10 mouse cellular contexts compared by ENCODE assay signal in genomic region chr11:78205361-78206206, GRCm38 (mm10). TPM values are rescaled to one million over a fixed set of nuclear protein-coding genes. Genes with fewer than 3 reads are reported as not detected.
DNase-seq lines count a peak whose midpoint lies in the region; ATAC-seq and TF ChIP-seq lines count a peak whose summit lies in the region.
"Had no signal": no experiment of that assay in that cellular context is flagged by ENCODE, and none has a peak within 500 bp of the region (broad histone marks: within the 10 kb centered on the region; RNA-seq: fewer than 3 reads in every experiment).

No protein-coding gene starts in this region.

- no peak overlapping the region for H3K9ac ChIP-seq in forebrain, embryonic 15.5 days (replicated peaks)
- no peak overlapping the region for H3K9ac ChIP-seq in hindbrain, postnatal 0 days (replicated peaks; ENCODE audit: low read length)
- H3K9ac ChIP-seq in neural tube, embryonic 11.5 days (ENCODE audit: low read length), result peak overlapping the region; percentile 61
- H3K9ac ChIP-seq: lung, embryonic 14.5 days had no signal

- no peak for ATAC-seq in forebrain, embryonic 15.5 days (replicated peaks)
- ATAC-seq in hindbrain, postnatal 0 days, result peak; percentile 30; the same call in 1 of the 2 replicates
- peak; percentile 71 for ATAC-seq in neural tube, embryonic 11.5 days (ENCODE audit: insufficient read depth, low FRiP score, low TSS enrichment)

- no peak for DNase-seq in forebrain, embryonic 10.5 days (ENCODE audit: extremely low spot score, low spot score)
- DNase-seq in embryonic facial prominence, embryonic 10.5 days (ENCODE audit: low spot score), result no peak
- no peak for DNase-seq in hindbrain, postnatal 0 days (ENCODE audit: low spot score)
- peak; percentile 57 for DNase-seq in neural tube, embryonic 11.5 days (ENCODE audit: low spot score)
- DNase-seq in cerebellum, postnatal 4 days (ENCODE audit: low spot score in 2 of 2), result no peak
- DNase-seq in right cerebral cortex, adult 2 months (ENCODE audit: low spot score in 2 of 2), result no peak
- no peak for DNase-seq in cerebellum, postnatal 14 days
- DNase-seq: lung, embryonic 14.5 days had no signal

- H3K9me3 ChIP-seq in forebrain, embryonic 10.5 days, result no peaks in the 10 kb centered on the region
- no peaks in the 10 kb centered on the region for H3K9me3 ChIP-seq in forebrain, embryonic 15.5 days
- H3K9me3 ChIP-seq in embryonic facial prominence, embryonic 10.5 days, result no peaks in the 10 kb centered on the region
- H3K9me3 ChIP-seq in hindbrain, postnatal 0 days (ENCODE audit: low read length), result no peaks in the 10 kb centered on the region
- no peaks in the 10 kb centered on the region for H3K9me3 ChIP-seq in neural tube, embryonic 11.5 days (ENCODE audit: control insufficient read depth, low read length)
- H3K9me3 ChIP-seq: megakaryocyte, embryonic 14.5 days had no signal

- no peak overlapping the region for H3K4me2 ChIP-seq in forebrain, embryonic 15.5 days (replicated peaks)
- H3K4me2 ChIP-seq in hindbrain, postnatal 0 days (ENCODE audit: low read depth, low read length), result no peak overlapping the region
- H3K4me2 ChIP-seq in neural tube, embryonic 11.5 days (ENCODE audit: low read depth), result peak overlapping the region; percentile 21; the same call in 1 of the 2 replicates
- H3K4me2 ChIP-seq: lung, embryonic 14.5 days had no signal

- WGBS in forebrain, embryonic 10.5 days, result 81% methylated on average over 13 of the region's 13 CpGs
- WGBS in forebrain, embryonic 15.5 days, result 67% methylated on average over 13 of the region's 13 CpGs
- 84% methylated on average over 13 of the region's 13 CpGs for WGBS in embryonic facial prominence, embryonic 10.5 days
- WGBS in hindbrain, postnatal 0 days, result 52% methylated on average over 13 of the region's 13 CpGs
- 44% methylated on average over 13 of the region's 13 CpGs for WGBS in neural tube, embryonic 11.5 days

- H3K36me3 ChIP-seq in forebrain, embryonic 10.5 days (replicated peaks), result peaks cover 78% of the 10 kb centered on the region
- H3K36me3 ChIP-seq in forebrain, embryonic 15.5 days, result peaks cover 50% of the 10 kb centered on the region
- H3K36me3 ChIP-seq in embryonic facial prominence, embryonic 10.5 days (replicated peaks), result peaks cover 81% of the 10 kb centered on the region
- H3K36me3 ChIP-seq in hindbrain, postnatal 0 days (ENCODE audit: insufficient read depth, low read length), result peaks cover 47% of the 10 kb centered on the region
- H3K36me3 ChIP-seq in neural tube, embryonic 11.5 days (ENCODE audit: control insufficient read depth, insufficient read depth, low read length), result peaks cover 25% of the 10 kb centered on the region

- H3K4me1 ChIP-seq in forebrain, embryonic 10.5 days, result peaks cover 6% of the 10 kb centered on the region
- H3K4me1 ChIP-seq in forebrain, embryonic 15.5 days, result no peaks in the 10 kb centered on the region
- peaks cover 5% of the 10 kb centered on the region; the same call in 1 of the 2 replicates for H3K4me1 ChIP-seq in embryonic facial prominence, embryonic 10.5 days
- no peaks in the 10 kb centered on the region for H3K4me1 ChIP-seq in hindbrain, postnatal 0 days (ENCODE audit: insufficient read depth, low read length)
- H3K4me1 ChIP-seq in neural tube, embryonic 11.5 days (ENCODE audit: control insufficient read depth, insufficient read depth, low read length), result peaks cover 28% of the 10 kb centered on the region

- TF ChIP-seq CTCF in hindbrain, postnatal 0 days (IDR thresholded peaks at IDR 0.05; ENCODE audit: low read depth), result no peak

- no peaks in the 10 kb centered on the region for H3K27me3 ChIP-seq in forebrain, embryonic 10.5 days (ENCODE audit: poor library complexity, severe bottlenecking)
- H3K27me3 ChIP-seq in forebrain, embryonic 15.5 days, result no peaks in the 10 kb centered on the region
- no peaks in the 10 kb centered on the region for H3K27me3 ChIP-seq in embryonic facial prominence, embryonic 10.5 days (replicated peaks; ENCODE audit: low read depth, poor library complexity, severe bottlenecking)
- no peaks in the 10 kb centered on the region for H3K27me3 ChIP-seq in hindbrain, postnatal 0 days (ENCODE audit: insufficient read depth, low read length)
- H3K27me3 ChIP-seq in neural tube, embryonic 11.5 days (ENCODE audit: control insufficient read depth, insufficient read depth, low read length), result no peaks in the 10 kb centered on the region
- H3K27me3 ChIP-seq: megakaryocyte, embryonic 14.5 days had no signal

- no peak overlapping the region for H3K4me3 ChIP-seq in forebrain, embryonic 10.5 days
- H3K4me3 ChIP-seq in forebrain, embryonic 15.5 days, result no peak overlapping the region
- peak overlapping the region; percentile 12; the same call in 1 of the 2 replicates for H3K4me3 ChIP-seq in embryonic facial prominence, embryonic 10.5 days
- no peak overlapping the region for H3K4me3 ChIP-seq in hindbrain, postnatal 0 days (ENCODE audit: low read length)
- no peak overlapping the region for H3K4me3 ChIP-seq in neural tube, embryonic 11.5 days (ENCODE audit: low read depth, low read length)
- H3K4me3 ChIP-seq: megakaryocyte, embryonic 14.5 days had no signal

- H3K27ac ChIP-seq in forebrain, embryonic 10.5 days, result peak overlapping the region; percentile 70
- H3K27ac ChIP-seq in forebrain, embryonic 15.5 days (replicated peaks), result no peak overlapping the region
- H3K27ac ChIP-seq in embryonic facial prominence, embryonic 10.5 days (replicated peaks), result peak overlapping the region; percentile 1; the same call in 1 of the 2 replicates
- H3K27ac ChIP-seq in hindbrain, postnatal 0 days, result peak overlapping the region; percentile 41; the same call in 1 of the 2 replicates
- peak overlapping the region; percentile 96 for H3K27ac ChIP-seq in neural tube, embryonic 11.5 days (ENCODE audit: low read depth, low read length)

RNA-seq across cellular contexts. Expression of gene Proca1, which starts 12.4 kb away (rescaled TPM):
- polyA plus RNA-seq in forebrain, embryonic 10.5 days (2016; fragmentation: Nextera tagmentation; extraction: Ambion mirVana), result 0.91 and 1.5 TPM in 2 replicates
- 1.3 TPM in 2 replicates for polyA plus RNA-seq in forebrain, embryonic 15.5 days (2015; fragmentation: Nextera tagmentation; extraction: Ambion mirVana)
- 1.6 and 2.3 TPM in 2 replicates for polyA plus RNA-seq in embryonic facial prominence, embryonic 10.5 days (2016; fragmentation: Nextera tagmentation; extraction: Ambion mirVana)
- 1.9 and 4.9 TPM in 2 replicates for total RNA-seq in hindbrain, postnatal 0 days (2014; rRNA removed)
- 5.6 and 5.8 TPM in 2 replicates for polyA plus RNA-seq in hindbrain, postnatal 0 days (2015; fragmentation: Nextera tagmentation; extraction: Ambion mirVana)
- 0.49 and 1.3 TPM in 2 replicates for polyA plus RNA-seq in neural tube, embryonic 11.5 days (2014; fragmentation: Nextera tagmentation; extraction: Ambion mirVana)

RNA-seq across cellular contexts. Expression of gene Rab34, which starts 17.4 kb away (rescaled TPM):
- polyA plus RNA-seq in forebrain, embryonic 10.5 days (2016; fragmentation: Nextera tagmentation; extraction: Ambion mirVana), result 70.7 and 73.3 TPM in 2 replicates
- 55.9 and 56.3 TPM in 2 replicates for polyA plus RNA-seq in forebrain, embryonic 15.5 days (2015; fragmentation: Nextera tagmentation; extraction: Ambion mirVana)
- polyA plus RNA-seq in embryonic facial prominence, embryonic 10.5 days (2016; fragmentation: Nextera tagmentation; extraction: Ambion mirVana), result 107 and 123 TPM in 2 replicates
- total RNA-seq in hindbrain, postnatal 0 days (2014; rRNA removed), result 85.6 and 96.4 TPM in 2 replicates
- 63.5 and 76.2 TPM in 2 replicates for polyA plus RNA-seq in hindbrain, postnatal 0 days (2015; fragmentation: Nextera tagmentation; extraction: Ambion mirVana)
- polyA plus RNA-seq in neural tube, embryonic 11.5 days (2014; fragmentation: Nextera tagmentation; extraction: Ambion mirVana), result 75.3 and 82.7 TPM in 2 replicates

RNA-seq across cellular contexts. Expression of gene Rpl23a, which starts 22.2 kb away (rescaled TPM):
- 1,073 and 1,096 TPM in 2 replicates for polyA plus RNA-seq in forebrain, embryonic 10.5 days (2016; fragmentation: Nextera tagmentation; extraction: Ambion mirVana)
- 896 and 935 TPM in 2 replicates for polyA plus RNA-seq in forebrain, embryonic 15.5 days (2015; fragmentation: Nextera tagmentation; extraction: Ambion mirVana)
- 1,123 and 1,138 TPM in 2 replicates for polyA plus RNA-seq in embryonic facial prominence, embryonic 10.5 days (2016; fragmentation: Nextera tagmentation; extraction: Ambion mirVana)
- total RNA-seq in hindbrain, postnatal 0 days (2014; rRNA removed), result 418 and 469 TPM in 2 replicates
- polyA plus RNA-seq in hindbrain, postnatal 0 days (2015; fragmentation: Nextera tagmentation; extraction: Ambion mirVana), result 906 and 915 TPM in 2 replicates
- polyA plus RNA-seq in neural tube, embryonic 11.5 days (2014; fragmentation: Nextera tagmentation; extraction: Ambion mirVana), result 1,230 and 1,275 TPM in 2 replicates

RNA-seq across cellular contexts. Expression of gene Tlcd1, which starts 29.1 kb away (rescaled TPM):
- 10.0 and 11.3 TPM in 2 replicates for polyA plus RNA-seq in forebrain, embryonic 10.5 days (2016; fragmentation: Nextera tagmentation; extraction: Ambion mirVana)
- polyA plus RNA-seq in forebrain, embryonic 15.5 days (2015; fragmentation: Nextera tagmentation; extraction: Ambion mirVana), result 4.4 and 5.0 TPM in 2 replicates
- 8.8 and 9.2 TPM in 2 replicates for polyA plus RNA-seq in embryonic facial prominence, embryonic 10.5 days (2016; fragmentation: Nextera tagmentation; extraction: Ambion mirVana)
- total RNA-seq in hindbrain, postnatal 0 days (2014; rRNA removed), result 37.5 and 46.1 TPM in 2 replicates
- polyA plus RNA-seq in hindbrain, postnatal 0 days (2015; fragmentation: Nextera tagmentation; extraction: Ambion mirVana), result 36.8 and 42.6 TPM in 2 replicates
- polyA plus RNA-seq in neural tube, embryonic 11.5 days (2014; fragmentation: Nextera tagmentation; extraction: Ambion mirVana), result 9.1 and 9.9 TPM in 2 replicates

RNA-seq across cellular contexts. Expression of gene Nek8, which starts 29.1 kb away (rescaled TPM):
- 10.6 and 11.7 TPM in 2 replicates for polyA plus RNA-seq in forebrain, embryonic 10.5 days (2016; fragmentation: Nextera tagmentation; extraction: Ambion mirVana)
- polyA plus RNA-seq in forebrain, embryonic 15.5 days (2015; fragmentation: Nextera tagmentation; extraction: Ambion mirVana), result 4.8 and 5.7 TPM in 2 replicates
- 13.5 and 15.3 TPM in 2 replicates for polyA plus RNA-seq in embryonic facial prominence, embryonic 10.5 days (2016; fragmentation: Nextera tagmentation; extraction: Ambion mirVana)
- 7.6 and 11.8 TPM in 2 replicates for total RNA-seq in hindbrain, postnatal 0 days (2014; rRNA removed)
- polyA plus RNA-seq in hindbrain, postnatal 0 days (2015; fragmentation: Nextera tagmentation; extraction: Ambion mirVana), result 7.3 and 7.7 TPM in 2 replicates
- polyA plus RNA-seq in neural tube, embryonic 11.5 days (2014; fragmentation: Nextera tagmentation; extraction: Ambion mirVana), result 6.6 and 7.8 TPM in 2 replicates
